Mouse (Mus musculus): ENCODE results near the gene Sez6.

DNA sequence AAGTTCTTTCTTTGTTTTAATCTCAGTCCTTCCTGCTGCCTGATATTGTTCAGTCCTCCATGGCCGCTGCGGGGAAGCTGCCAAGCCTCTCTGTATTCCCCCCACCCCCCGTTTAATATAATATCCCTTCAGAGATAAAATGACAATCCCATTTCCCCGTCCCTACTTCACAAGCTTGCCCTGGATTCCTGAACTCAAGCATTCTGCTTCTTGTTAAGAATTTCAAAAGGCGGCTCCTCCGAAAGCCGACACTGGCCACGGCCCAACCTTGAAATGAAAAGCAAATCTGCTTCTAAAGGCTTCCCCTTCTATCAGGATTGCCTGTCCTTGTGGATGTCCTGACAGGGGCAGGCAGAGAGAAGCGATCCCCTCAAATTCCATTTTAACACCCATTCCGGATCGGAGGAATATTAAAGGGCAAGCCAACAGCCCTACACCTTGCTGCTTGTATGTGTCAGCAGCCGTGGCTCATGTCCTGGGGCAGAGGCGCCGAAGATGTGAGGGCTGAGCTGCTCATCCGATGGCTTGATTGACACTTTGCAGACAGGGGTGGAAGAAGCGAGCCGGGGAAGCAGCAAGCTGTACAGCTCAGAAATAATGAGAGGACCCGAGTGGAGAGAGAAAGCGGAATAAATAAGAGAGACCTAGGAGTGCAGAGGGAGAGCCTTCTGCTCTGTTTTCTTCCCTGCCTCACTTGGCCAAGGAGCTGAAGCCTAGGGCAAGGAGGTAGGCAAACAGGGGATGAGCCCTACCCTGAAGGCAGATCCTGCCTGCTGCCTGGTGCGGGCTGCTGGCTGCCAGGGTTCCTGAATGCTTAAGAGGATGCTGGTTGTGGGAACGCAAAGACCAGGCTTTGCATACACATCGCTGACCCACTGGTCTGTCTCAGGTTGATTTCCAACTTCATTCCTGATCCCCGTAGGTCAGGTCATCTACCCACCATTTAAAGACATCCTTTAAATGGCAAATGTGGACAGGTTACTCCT lies 33.5 kb upstream of the Sez6 start:
- TF ChIP-seq POLR2A (IDR thresholded peaks at IDR 0.05; ENCODE audit: control insufficient read depth, extremely low read depth, insufficient read depth, low read length, poor library complexity) (no peak), CTCF (IDR thresholded peaks at IDR 0.05; ENCODE audit: borderline replicate concordance, control insufficient read depth, extremely low read depth, insufficient read depth, low read length, poor library complexity) (no peak)

All from thymus, adult 2 months (tissue).